Mouse (Mus musculus) heart, postnatal 0 days (tissue): ENCODE measurements around the gene Gm12216. TPM values are rescaled to one million over a fixed set of nuclear protein-coding genes. Genes with fewer than 3 reads are reported as not detected.

Experiments used
- ATAC-seq: fragments of 200-750 bp; cut with Nextera tagmentation; 2 replicates; pipeline ENCODE4 v1.8.0; 2017; ENCODE audit warnings: low read depth, moderate number of reproducible peaks, moderate library complexity; ENCODE audit not compliant: insufficient read depth
- DNase-seq: peaks from one replicate; pipeline ENCODE4 v3.0.0-alpha.2; 2016; ENCODE audit warnings: low spot score
- H3K27ac ChIP-seq: fragments of 300-500 bp; sonication (generic); 2 replicates; pipeline ENCODE4 v1.5.1; 2014; ENCODE audit warnings: low read depth, mild to moderate bottlenecking
- H3K27me3 ChIP-seq: fragments of 300-500 bp; sonication (generic); 2 replicates; pipeline ENCODE4 v1.6.1; 2014; ENCODE audit warnings: low read length, mixed read lengths; ENCODE audit not compliant: control insufficient read depth, insufficient read depth
- H3K36me3 ChIP-seq: fragments of 300-500 bp; sonication (generic); replicated peaks from 2 replicates; pipeline ENCODE4 v1.6.1; 2014; ENCODE audit warnings: low read length, mixed read lengths; ENCODE audit not compliant: control insufficient read depth, insufficient read depth
- H3K4me1 ChIP-seq: fragments of 300-500 bp; sonication (generic); 2 replicates; pipeline ENCODE4 v1.6.1; 2014; ENCODE audit warnings: antibody characterized with exemption; ENCODE audit not compliant: control insufficient read depth, insufficient read depth
- H3K4me2 ChIP-seq: fragments of 300-500 bp; sonication (generic); 2 replicates; pipeline ENCODE4 v1.6.1; 2014; ENCODE audit warnings: low read depth, mild to moderate bottlenecking, low read length, moderate library complexity
- H3K4me3 ChIP-seq: fragments of 300-500 bp; sonication (generic); 2 replicates; pipeline ENCODE4 v1.5.1; 2014; ENCODE audit warnings: low read depth, low read length
- H3K9ac ChIP-seq: fragments of 300-500 bp; sonication (generic); replicated peaks from 2 replicates; pipeline ENCODE4 v1.6.1; 2014; ENCODE audit warnings: low read depth, low read length, mixed read lengths
- H3K9me3 ChIP-seq: fragments of 300-500 bp; sonication (generic); replicated peaks from 2 replicates; pipeline ENCODE4 v1.6.1; 2016; ENCODE audit warnings: low read length; ENCODE audit not compliant: control insufficient read depth
- CTCF ChIP-seq: IDR thresholded peaks from 2 replicates; pipeline ENCODE4 v1.5.1; 2016; ENCODE audit warnings: antibody characterized with exemption, control low read depth, low read depth
- EP300 ChIP-seq: IDR thresholded peaks from 2 replicates; pipeline ENCODE4 v1.6.1; 2016; ENCODE audit warnings: antibody characterized with exemption, low read depth
- WGBS: fragments of 180-500 bp; shearing (Covaris S2); extraction: QIAGEN DNeasy Blood & Tissue Kit; methylation state at CpG from one replicate; pipeline ENCODE4 v1.1.7; 2014; 5-methylcytosine and 5-hydroxymethylcytosine counted together
- polyA plus RNA-seq: library from polyadenylated mRNA; unstranded; fragments of >200 nt; fragmentation: Nextera tagmentation; extraction: Ambion mirVana; gene quantifications from 2 replicates; pipeline ENCODE4 v1.2.1, GENCODE M21; 2015
- total RNA-seq: library from RNA; depleted of rRNA; stranded (reverse); fragments of >200 nt; gene quantifications from 2 replicates; pipeline ENCODE4 v1.2.3, GENCODE M21; 2014; ENCODE audit warnings: low replicate concordance

Gene Gm12216
- total and polyA plus RNA-seq, 2 experiments from 2014 or later: 1.6 TPM; not detected in 1

DNA sequence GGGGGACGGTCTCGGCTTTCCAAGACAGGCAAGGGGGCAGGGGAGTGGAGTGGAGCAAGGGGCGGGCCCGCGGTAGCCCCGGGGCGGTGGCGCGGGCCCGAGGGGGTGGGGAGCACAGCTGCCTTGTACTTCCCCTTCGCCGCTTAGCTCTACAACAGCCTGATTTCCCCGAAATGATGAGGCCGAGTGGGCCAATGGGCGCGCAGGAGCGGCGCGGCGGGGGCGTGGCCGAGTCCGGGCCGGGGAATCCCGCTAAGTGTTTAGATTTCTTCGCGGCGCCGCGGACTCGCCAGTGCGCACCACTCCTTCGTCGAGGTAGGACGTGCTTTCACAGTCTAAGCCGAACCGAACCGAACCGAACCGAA, 89.3 kb downstream of the Gm12216 start, which contains the start of gene Irf1:
Gene Irf1, plus strand, starts transcription at position 255 of the 365 bp plus-strand sequence.
- peak within 1 kb of the TSS; percentile 84 for H3K4me2 ChIP-seq
- TF ChIP-seq EP300 (no peak), CTCF (no peak)
- peak within 1 kb of the TSS; percentile 83 for H3K4me3 ChIP-seq
- no peaks in the 10 kb centered on the region for H3K9me3 ChIP-seq
- peaks cover 25% of the 10 kb centered on the region for H3K36me3 ChIP-seq
- ATAC-seq: peak; percentile 91
- H3K9ac ChIP-seq: peak within 1 kb of the TSS; percentile 82
- H3K27ac ChIP-seq: peak within 1 kb of the TSS; percentile 87
- under 1% methylated on average over 40 of the region's 40 CpGs for WGBS
- peaks cover 1% of the 10 kb centered on the region for H3K4me1 ChIP-seq
- DNase-seq: peak; percentile 84
- no peaks in the 10 kb centered on the region for H3K27me3 ChIP-seq

DNA sequence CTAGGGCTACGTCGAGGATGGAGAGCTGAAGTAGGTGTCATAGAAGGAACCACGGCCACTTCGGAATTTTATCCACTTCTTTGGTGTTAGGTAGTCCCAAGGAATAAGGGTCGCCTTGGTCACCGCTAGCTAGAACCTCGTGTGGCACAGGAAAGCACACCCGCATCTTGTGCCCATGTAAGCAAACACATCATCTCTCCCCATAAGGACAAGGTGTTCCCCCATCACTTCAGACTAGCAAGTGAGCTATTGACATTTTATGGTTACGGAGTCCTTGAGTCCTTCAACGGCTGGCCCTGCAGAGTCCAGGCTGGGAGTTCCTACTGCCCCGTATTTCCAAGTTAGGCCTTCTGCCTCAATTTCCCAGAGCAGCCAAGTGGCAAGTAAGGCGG, 89.9 kb downstream of the Gm12216 start:
- H3K4me3 ChIP-seq: peak overlapping the region; percentile 83
- 0 out of 2 replicates have a peak overlapping the region, but pooled peaks have one; percentile 82 for H3K9ac ChIP-seq
- 54% methylated on average over 12 of the region's 12 CpGs for WGBS
- no peaks in the 10 kb centered on the region for H3K27me3 ChIP-seq
- no peak overlapping the region for H3K27ac ChIP-seq
- TF ChIP-seq EP300: no peak
- TF ChIP-seq CTCF: no peak
- peaks cover 19% of the 10 kb centered on the region for H3K36me3 ChIP-seq
- DNase-seq: no peak
- peaks cover 7% of the 10 kb centered on the region for H3K4me1 ChIP-seq
- ATAC-seq: no peak
- H3K4me2 ChIP-seq: peak overlapping the region; percentile 84
- no peaks in the 10 kb centered on the region for H3K9me3 ChIP-seq

DNA sequence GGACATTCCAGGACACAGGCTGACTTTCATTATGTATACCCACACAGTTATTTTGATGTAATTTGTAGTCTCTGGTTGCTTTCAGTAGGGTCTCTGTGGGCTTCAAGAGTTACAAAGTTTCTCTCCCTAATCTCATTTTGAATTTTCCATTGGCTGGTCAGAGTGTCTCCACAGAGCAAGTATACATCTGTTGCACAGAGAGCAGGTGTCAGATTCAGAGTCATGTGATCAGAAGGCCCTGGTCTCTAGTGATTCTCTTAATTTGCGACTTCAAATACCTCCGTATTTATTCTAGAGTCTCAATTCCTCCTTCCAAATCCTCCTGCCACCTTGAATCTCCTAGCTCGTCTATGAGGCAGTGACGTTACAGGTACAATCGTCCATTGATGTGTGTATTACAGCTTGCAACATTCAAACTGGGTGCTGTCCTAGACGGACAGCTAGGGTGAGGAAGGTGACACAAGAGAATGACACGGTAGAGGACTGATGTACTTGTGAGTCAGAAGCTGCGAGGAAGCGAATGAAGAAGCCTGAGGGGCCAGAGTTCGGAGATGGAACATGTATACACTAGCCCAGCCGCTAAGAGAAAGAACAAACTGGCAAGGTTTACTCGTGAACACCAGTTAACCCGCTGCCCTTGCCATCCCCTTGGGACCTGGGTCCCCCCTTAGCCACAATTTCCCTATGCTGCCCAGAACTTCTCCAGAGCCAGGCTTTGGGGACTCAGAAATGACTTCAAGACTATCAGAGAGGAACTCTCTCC, 90.5 kb downstream of the Gm12216 start:
- Histone ChIP-seq H3K4me1 (peaks cover 10% of the 10 kb centered on the region), H3K36me3 (peaks cover 13% of the 10 kb centered on the region), H3K27me3 (no peaks in the 10 kb centered on the region), H3K9me3 (no peaks in the 10 kb centered on the region), H3K9ac (no peak overlapping the region), H3K4me3 (no peak overlapping the region), H3K27ac (no peak overlapping the region), H3K4me2 (no peak overlapping the region)
- 77% methylated on average over 13 of the region's 13 CpGs for WGBS
- ATAC-seq: no peak
- no peak for DNase-seq
- TF ChIP-seq CTCF: no peak
- TF ChIP-seq EP300: no peak

DNA sequence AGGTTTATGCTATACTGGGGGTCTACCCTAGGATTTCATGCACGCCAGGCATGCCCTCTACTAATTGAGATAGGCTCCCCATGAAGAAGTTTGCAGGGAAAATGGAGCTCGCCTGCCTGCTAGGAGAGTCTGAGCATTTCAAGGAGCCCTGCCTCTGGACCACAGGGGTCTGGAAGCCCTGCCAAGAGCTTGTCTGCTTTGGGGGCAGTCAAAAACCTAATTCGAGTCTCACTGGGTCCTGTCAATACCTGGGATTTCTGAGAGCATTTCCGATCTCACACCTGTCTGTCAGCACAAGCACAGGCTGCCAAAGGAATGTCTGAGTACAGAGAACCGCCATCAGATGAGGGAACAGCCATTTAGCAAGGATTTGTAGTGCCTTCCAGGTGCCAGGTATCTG, 94.5 kb downstream of the Gm12216 start:
- ATAC-seq: no peak

DNA sequence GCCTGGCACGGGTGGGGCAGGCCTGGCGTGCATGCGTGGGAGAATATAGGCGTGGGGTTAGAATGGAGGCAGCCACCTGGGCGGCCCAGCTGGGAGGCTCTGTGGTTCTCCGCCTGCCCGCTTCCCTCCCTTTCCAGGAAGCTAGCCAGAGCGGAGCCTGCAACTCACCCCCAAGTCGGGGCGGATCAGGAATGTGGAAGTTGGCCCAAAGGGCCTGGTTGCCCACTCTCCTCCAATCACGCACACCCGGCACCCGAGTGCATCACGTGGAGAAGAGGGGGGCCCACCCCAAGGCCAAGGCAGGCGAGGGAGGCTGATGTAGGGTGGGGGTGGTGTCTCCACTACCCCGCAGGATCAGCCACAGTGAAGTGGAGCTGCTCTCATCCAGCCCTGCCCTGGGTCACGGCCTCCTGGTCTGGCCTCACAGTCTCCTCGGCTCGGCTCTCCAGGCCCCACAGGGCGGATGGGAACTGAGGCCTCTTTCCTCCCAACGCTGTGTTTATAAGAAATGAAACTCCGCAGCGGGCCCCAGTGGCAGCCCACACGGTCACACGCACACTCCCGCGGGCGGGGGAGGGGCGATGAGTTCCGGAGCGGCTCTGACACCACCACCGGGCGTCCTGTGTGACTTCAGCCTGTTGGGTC, 95.4 kb downstream of the Gm12216 start:
- WGBS: 2% methylated on average over 32 of the region's 33 CpGs
- Histone ChIP-seq H3K4me3 (peak overlapping the region; percentile 41), H3K4me2 (peak overlapping the region; percentile 70), H3K27ac (peak overlapping the region; percentile 97), H3K36me3 (no peaks in the 10 kb centered on the region), H3K9ac (peak overlapping the region; percentile 40), H3K27me3 (no peaks in the 10 kb centered on the region), H3K4me1 (peaks cover 47% of the 10 kb centered on the region), H3K9me3 (no peaks in the 10 kb centered on the region)
- peak; percentile 91 for DNase-seq
- TF ChIP-seq EP300 (peak; percentile 72; the same call in 1 of the 2 replicates), CTCF (peak; percentile 46)
- ATAC-seq: peak; percentile 85

More for the DNA sequence above, 94.5 kb downstream of the Gm12216 start:
- Histone ChIP-seq H3K4me2 (no peak overlapping the region), H3K36me3 (no peaks in the 10 kb centered on the region), H3K9me3 (no peaks in the 10 kb centered on the region), H3K27ac (peak overlapping the region; percentile 97), H3K9ac (no peak overlapping the region), H3K4me3 (no peak overlapping the region), H3K4me1 (peaks cover 39% of the 10 kb centered on the region), H3K27me3 (no peaks in the 10 kb centered on the region)
- TF ChIP-seq CTCF (no peak), EP300 (no peak)
- no peak for DNase-seq
- 52% methylated on average over 5 of the region's 5 CpGs for WGBS
